Mouse (Mus musculus): ENCODE data around the gene Gbgt1. TPM values are rescaled to one million over a fixed set of nuclear protein-coding genes. Genes with fewer than 3 reads are reported as not detected.
"Not testable (repeated sequence)": the region's sequence is repeated elsewhere in the genome, so short reads cannot be mapped to it uniquely, and the experiment has no call there.

Gbgt1 gene
- polyA plus RNA-seq, 1 experiment: 4.7 TPM

- Histone ChIP-seq H3K27me3 (ENCODE audit: control insufficient read depth, insufficient read depth, low read length) (no peaks in the 10 kb centered on the region), H3K4me3 (ENCODE audit: low read depth, low read length) (peak within 1 kb of the TSS; percentile 18; the same call in 1 of the 2 replicates), H3K27ac (ENCODE audit: insufficient read depth, low read depth, low read length) (no peak within 1 kb of the TSS), H3K4me1 (ENCODE audit: control insufficient read depth, insufficient read depth, insufficient read length, low read length) (peaks cover 14% of the 10 kb centered on the region), H3K36me3 (ENCODE audit: control insufficient read depth, insufficient read depth, low read length) (peaks cover 13% of the 10 kb centered on the region)
- 6% methylated on average over 25 of the region's 25 CpGs for WGBS
- TF ChIP-seq CTCF (IDR thresholded peaks at IDR 0.05; ENCODE audit: extremely low read depth, insufficient read length, insufficient replicate concordance, low read depth, low read length) (no peak), POLR2A (IDR thresholded peaks at IDR 0.05; ENCODE audit: low read depth, low read length) (no peak; the same call in 1 of the 2 replicates)
These were observed 30.7 kb upstream of the Gbgt1 start, which contains the start of gene 1700007K13Rik for GRCm38 (mm10) chr2:28465836-28466518. Gene 1700007K13Rik, minus strand, starts transcription at chr2:28466332.

GRCm38 (mm10) chr2:28467860-28468485 is 28.7 kb upstream of the Gbgt1 start, which contains the start of gene Mrps2:
Gene Mrps2, plus strand, starts transcription at chr2:28468066.
- H3K27me3 ChIP-seq (ENCODE audit: control insufficient read depth, insufficient read depth, low read length): no peaks in the 10 kb centered on the region
- 0 out of 2 replicates have a peak within 1 kb of the TSS, but pooled peaks have one; percentile 10 for H3K27ac ChIP-seq (ENCODE audit: insufficient read depth, low read depth, low read length)
- H3K4me3 ChIP-seq (ENCODE audit: low read depth, low read length): peak within 1 kb of the TSS; percentile 88
- H3K4me1 ChIP-seq (ENCODE audit: control insufficient read depth, insufficient read depth, insufficient read length, low read length): peaks cover 14% of the 10 kb centered on the region
- TF ChIP-seq POLR2A (IDR thresholded peaks at IDR 0.05; ENCODE audit: low read depth, low read length) (peak; percentile 69; the same call in 1 of the 2 replicates), CTCF (IDR thresholded peaks at IDR 0.05; ENCODE audit: extremely low read depth, insufficient read length, insufficient replicate concordance, low read depth, low read length) (peak; percentile 81)
- peaks cover 13% of the 10 kb centered on the region for H3K36me3 ChIP-seq (ENCODE audit: control insufficient read depth, insufficient read depth, low read length)
- WGBS: under 1% methylated on average over 52 of the region's 52 CpGs

GRCm38 (mm10) chr2:28468486-28469225 is 28.0 kb upstream of the Gbgt1 start:
- Histone ChIP-seq H3K27me3 (ENCODE audit: control insufficient read depth, insufficient read depth, low read length) (no peaks in the 10 kb centered on the region), H3K27ac (ENCODE audit: insufficient read depth, low read depth, low read length) (no peak overlapping the region), H3K4me3 (ENCODE audit: low read depth, low read length) (peak overlapping the region; percentile 88), H3K4me1 (ENCODE audit: control insufficient read depth, insufficient read depth, insufficient read length, low read length) (peaks cover 14% of the 10 kb centered on the region), H3K36me3 (ENCODE audit: control insufficient read depth, insufficient read depth, low read length) (peaks cover 13% of the 10 kb centered on the region)
- TF ChIP-seq CTCF (IDR thresholded peaks at IDR 0.05; ENCODE audit: extremely low read depth, insufficient read length, insufficient replicate concordance, low read depth, low read length) (no peak), POLR2A (IDR thresholded peaks at IDR 0.05; ENCODE audit: low read depth, low read length) (no peak)
- 47% methylated on average over 18 of the region's 18 CpGs for WGBS

- 98% methylated on average over 14 of the region's 14 CpGs for WGBS
- Histone ChIP-seq H3K36me3 (ENCODE audit: control insufficient read depth, insufficient read depth, low read length) (peaks cover 13% of the 10 kb centered on the region), H3K4me1 (ENCODE audit: control insufficient read depth, insufficient read depth, insufficient read length, low read length) (peaks cover 14% of the 10 kb centered on the region), H3K4me3 (ENCODE audit: low read depth, low read length) (no peak overlapping the region), H3K27me3 (ENCODE audit: control insufficient read depth, insufficient read depth, low read length) (no peaks in the 10 kb centered on the region), H3K27ac (ENCODE audit: insufficient read depth, low read depth, low read length) (no peak overlapping the region)
- TF ChIP-seq CTCF (IDR thresholded peaks at IDR 0.05; ENCODE audit: extremely low read depth, insufficient read length, insufficient replicate concordance, low read depth, low read length): no peak
- no peak for TF ChIP-seq POLR2A (IDR thresholded peaks at IDR 0.05; ENCODE audit: low read depth, low read length)
These were observed 27.2 kb upstream of the Gbgt1 start for GRCm38 (mm10) chr2:28469461-28469860.

- no peaks in the 10 kb centered on the region for H3K27me3 ChIP-seq (ENCODE audit: control insufficient read depth, insufficient read depth, low read length)
- no peak overlapping the region for H3K4me3 ChIP-seq (ENCODE audit: low read depth, low read length)
- H3K27ac ChIP-seq (ENCODE audit: insufficient read depth, low read depth, low read length): no peak overlapping the region
- 81% methylated on average over 2 of the region's 2 CpGs for WGBS
- TF ChIP-seq POLR2A (IDR thresholded peaks at IDR 0.05; ENCODE audit: low read depth, low read length): no peak
- TF ChIP-seq CTCF (IDR thresholded peaks at IDR 0.05; ENCODE audit: extremely low read depth, insufficient read length, insufficient replicate concordance, low read depth, low read length): no peak
- H3K4me1 ChIP-seq (ENCODE audit: control insufficient read depth, insufficient read depth, insufficient read length, low read length): peaks cover 14% of the 10 kb centered on the region
- H3K36me3 ChIP-seq (ENCODE audit: control insufficient read depth, insufficient read depth, low read length): peaks cover 13% of the 10 kb centered on the region
These were observed 26.1 kb upstream of the Gbgt1 start for GRCm38 (mm10) chr2:28470591-28470990.

- peaks cover 13% of the 10 kb centered on the region for H3K36me3 ChIP-seq (ENCODE audit: control insufficient read depth, insufficient read depth, low read length)
- peaks cover 12% of the 10 kb centered on the region for H3K4me1 ChIP-seq (ENCODE audit: control insufficient read depth, insufficient read depth, insufficient read length, low read length)
- not testable (repeated sequence) for H3K27me3 ChIP-seq (ENCODE audit: control insufficient read depth, insufficient read depth, low read length); H3K27ac ChIP-seq (ENCODE audit: insufficient read depth, low read depth, low read length); H3K4me3 ChIP-seq (ENCODE audit: low read depth, low read length)
- WGBS: 94% methylated on average over 8 of the region's 8 CpGs
These were observed 24.7 kb upstream of the Gbgt1 start for GRCm38 (mm10) chr2:28472011-28472410.

GRCm38 (mm10) chr2:28477993-28478392 is 18.7 kb upstream of the Gbgt1 start:
- H3K27me3 ChIP-seq (ENCODE audit: control insufficient read depth, insufficient read depth, low read length); H3K4me1 ChIP-seq (ENCODE audit: control insufficient read depth, insufficient read depth, insufficient read length, low read length); H3K4me3 ChIP-seq (ENCODE audit: low read depth, low read length); H3K27ac ChIP-seq (ENCODE audit: insufficient read depth, low read depth, low read length); H3K36me3 ChIP-seq (ENCODE audit: control insufficient read depth, insufficient read depth, low read length): not testable (repeated sequence)
- 95% methylated on average over 5 of the region's 5 CpGs for WGBS

All from small intestine, adult 2 months (tissue).